Mouse (Mus musculus) neural tube, embryonic 12.5 days (tissue): ENCODE measurements around the gene Slc7a6os. TPM values are rescaled to one million over a fixed set of nuclear protein-coding genes. Genes with fewer than 3 reads are reported as not detected.

Experiments
- ATAC-seq: fragments of 200-750 bp; cut with Nextera tagmentation; 2 replicates; pipeline ENCODE4 v1.8.0; 2017; ENCODE audit warnings: low read depth, mild to moderate bottlenecking, moderate TSS enrichment, moderate library complexity; ENCODE audit not compliant: low FRiP score
- H3K27ac ChIP-seq: fragments of 300-500 bp; sonication (generic); 2 replicates; pipeline ENCODE4 v1.5.1; 2016
- H3K27me3 ChIP-seq: fragments of 300-500 bp; sonication (generic); replicated peaks from 2 replicates; pipeline ENCODE4 v1.6.1; 2016; ENCODE audit warnings: mild to moderate bottlenecking
- H3K36me3 ChIP-seq: fragments of 300-500 bp; sonication (generic); 2 replicates; pipeline ENCODE4 v1.6.1; 2016; ENCODE audit warnings: mild to moderate bottlenecking
- H3K4me1 ChIP-seq: fragments of 300-500 bp; sonication (generic); 2 replicates; pipeline ENCODE4 v1.6.1; 2016
- H3K4me2 ChIP-seq: fragments of 300-500 bp; sonication (generic); replicated peaks from 2 replicates; pipeline ENCODE4 v1.6.1; 2016; ENCODE audit warnings: mild to moderate bottlenecking
- H3K4me3 ChIP-seq: fragments of 300-500 bp; sonication (generic); 2 replicates; pipeline ENCODE4 v1.5.1; 2016
- H3K9ac ChIP-seq: fragments of 300-500 bp; sonication (generic); 2 replicates; pipeline ENCODE4 v1.6.1; 2016; ENCODE audit warnings: mild to moderate bottlenecking
- H3K9me3 ChIP-seq: fragments of 300-500 bp; sonication (generic); 2 replicates; pipeline ENCODE4 v1.6.1; 2016; ENCODE audit warnings: mild to moderate bottlenecking
- WGBS: fragments of 180-500 bp; shearing (Covaris S2); methylation state at CpG from one replicate; pipeline ENCODE4 v1.1.7; 2016; 5-methylcytosine and 5-hydroxymethylcytosine counted together
- polyA plus RNA-seq: library from polyadenylated mRNA; unstranded; fragments of >200 nt; fragmentation: Nextera tagmentation; extraction: Ambion mirVana; gene quantifications from 2 replicates; pipeline ENCODE4 v1.2.1, GENCODE M21; 2016

Gene Slc7a6os
- 44.1 and 46.2 TPM in 2 replicates for polyA plus RNA-seq

- peak within 1 kb of the TSS; percentile 81 for H3K4me2 ChIP-seq
- H3K9me3 ChIP-seq = no peaks in the 10 kb centered on the region
- H3K9ac ChIP-seq = peak within 1 kb of the TSS; percentile 84
- ATAC-seq = peak; percentile 99
- H3K36me3 ChIP-seq = peaks cover 38% of the 10 kb centered on the region
- peak within 1 kb of the TSS; percentile 71 for H3K27ac ChIP-seq
- no peaks in the 10 kb centered on the region for H3K27me3 ChIP-seq
- under 1% methylated on average over 52 of the region's 52 CpGs for WGBS
- peak within 1 kb of the TSS; percentile 73 for H3K4me3 ChIP-seq
- peaks cover 11% of the 10 kb centered on the region for H3K4me1 ChIP-seq
Measured at GRCm38 (mm10) chr8:106210821-106211345, at the start of gene Slc7a6os, which contains the start of gene Prmt7. Gene Slc7a6os (minus strand): TSS chr8:106210935. Gene Prmt7 (plus strand): TSS chr8:106210936.

GRCm38 (mm10) chr8:106259579-106260255 lies 49.0 kb upstream of the Slc7a6os start:
- no peak overlapping the region for H3K4me2 ChIP-seq
- no peaks in the 10 kb centered on the region for H3K9me3 ChIP-seq
- 92% methylated on average over 10 of the region's 10 CpGs for WGBS
- H3K9ac ChIP-seq = no peak overlapping the region
- H3K4me1 ChIP-seq = peaks cover 8% of the 10 kb centered on the region; the same call in 1 of the 2 replicates
- ATAC-seq = no peak
- H3K36me3 ChIP-seq = peaks cover 74% of the 10 kb centered on the region
- no peak overlapping the region for H3K27ac ChIP-seq
- no peaks in the 10 kb centered on the region for H3K27me3 ChIP-seq
- H3K4me3 ChIP-seq = no peak overlapping the region

- no peaks in the 10 kb centered on the region for H3K9me3 ChIP-seq
- H3K4me1 ChIP-seq = peaks cover 8% of the 10 kb centered on the region; the same call in 1 of the 2 replicates
- 29% methylated on average over 1 of the region's 1 CpGs for WGBS
- no peaks in the 10 kb centered on the region for H3K27me3 ChIP-seq
- no peak overlapping the region for H3K4me3 ChIP-seq
- no peak overlapping the region for H3K27ac ChIP-seq
- no peak overlapping the region for H3K4me2 ChIP-seq
- H3K9ac ChIP-seq = no peak overlapping the region
- no peak for ATAC-seq
- H3K36me3 ChIP-seq = peaks cover 76% of the 10 kb centered on the region
Measured at GRCm38 (mm10) chr8:106258169-106258568, 47.4 kb upstream of the Slc7a6os start.

GRCm38 (mm10) chr8:106250186-106250585 lies 39.5 kb upstream of the Slc7a6os start:
- H3K4me1 ChIP-seq = peaks cover 4% of the 10 kb centered on the region; the same call in 1 of the 2 replicates
- no peak overlapping the region for H3K9ac ChIP-seq
- 76% methylated on average over 4 of the region's 4 CpGs for WGBS
- H3K4me2 ChIP-seq = no peak overlapping the region
- no peak overlapping the region for H3K4me3 ChIP-seq
- no peak for ATAC-seq
- H3K27me3 ChIP-seq = no peaks in the 10 kb centered on the region
- no peaks in the 10 kb centered on the region for H3K9me3 ChIP-seq
- H3K36me3 ChIP-seq = peaks cover 90% of the 10 kb centered on the region
- no peak overlapping the region for H3K27ac ChIP-seq

GRCm38 (mm10) chr8:106237106-106237505 lies 26.4 kb upstream of the Slc7a6os start:
- Histone ChIP-seq H3K4me3 (no peak overlapping the region), H3K9ac (no peak overlapping the region), H3K27ac (no peak overlapping the region), H3K9me3 (no peaks in the 10 kb centered on the region), H3K27me3 (no peaks in the 10 kb centered on the region), H3K36me3 (peaks cover 71% of the 10 kb centered on the region), H3K4me1 (no peaks in the 10 kb centered on the region), H3K4me2 (no peak overlapping the region)
- 93% methylated on average over 5 of the region's 5 CpGs for WGBS
- no peak for ATAC-seq

GRCm38 (mm10) chr8:106234567-106235261 lies 24.0 kb upstream of the Slc7a6os start:
- H3K9me3 ChIP-seq = no peaks in the 10 kb centered on the region
- H3K9ac ChIP-seq = no peak overlapping the region
- 94% methylated on average over 17 of the region's 17 CpGs for WGBS
- H3K4me1 ChIP-seq = no peaks in the 10 kb centered on the region
- H3K27me3 ChIP-seq = no peaks in the 10 kb centered on the region
- no peak for ATAC-seq
- H3K4me3 ChIP-seq = no peak overlapping the region
- H3K4me2 ChIP-seq = no peak overlapping the region
- no peak overlapping the region for H3K27ac ChIP-seq
- peaks cover 69% of the 10 kb centered on the region for H3K36me3 ChIP-seq

- H3K4me2 ChIP-seq = no peak overlapping the region
- H3K27me3 ChIP-seq = no peaks in the 10 kb centered on the region
- H3K9me3 ChIP-seq = no peaks in the 10 kb centered on the region
- ATAC-seq = no peak
- peaks cover 75% of the 10 kb centered on the region for H3K36me3 ChIP-seq
- no peaks in the 10 kb centered on the region for H3K4me1 ChIP-seq
- H3K27ac ChIP-seq = no peak overlapping the region
- 81% methylated on average over 3 of the region's 3 CpGs for WGBS
- H3K9ac ChIP-seq = no peak overlapping the region
- H3K4me3 ChIP-seq = no peak overlapping the region
Measured at GRCm38 (mm10) chr8:106232751-106233150, 22.0 kb upstream of the Slc7a6os start.

- WGBS = 90% methylated on average over 7 of the region's 7 CpGs
- no peaks in the 10 kb centered on the region for H3K9me3 ChIP-seq
- no peak for ATAC-seq
- no peaks in the 10 kb centered on the region for H3K4me1 ChIP-seq
- no peak overlapping the region for H3K4me3 ChIP-seq
- no peak overlapping the region for H3K27ac ChIP-seq
- no peaks in the 10 kb centered on the region for H3K27me3 ChIP-seq
- H3K9ac ChIP-seq = no peak overlapping the region
- no peak overlapping the region for H3K4me2 ChIP-seq
- peaks cover 70% of the 10 kb centered on the region for H3K36me3 ChIP-seq
Measured at GRCm38 (mm10) chr8:106231536-106231935, 20.8 kb upstream of the Slc7a6os start.

- no peak for ATAC-seq
Measured at GRCm38 (mm10) chr8:106226589-106226988, 15.9 kb upstream of the Slc7a6os start.

GRCm38 (mm10) chr8:106219620-106220019 lies 8.9 kb upstream of the Slc7a6os start:
- Histone ChIP-seq H3K36me3 (peaks cover 63% of the 10 kb centered on the region), H3K9me3 (no peaks in the 10 kb centered on the region), H3K27me3 (no peaks in the 10 kb centered on the region), H3K9ac (no peak overlapping the region), H3K4me2 (no peak overlapping the region), H3K4me1 (no peaks in the 10 kb centered on the region), H3K27ac (no peak overlapping the region), H3K4me3 (no peak overlapping the region)
- 97% methylated on average over 3 of the region's 3 CpGs for WGBS
- ATAC-seq = no peak

More at GRCm38 (mm10) chr8:106226589-106226988, 15.9 kb upstream of the Slc7a6os start:
- Histone ChIP-seq H3K4me1 (no peaks in the 10 kb centered on the region), H3K27ac (no peak overlapping the region), H3K9ac (no peak overlapping the region), H3K9me3 (no peaks in the 10 kb centered on the region), H3K27me3 (no peaks in the 10 kb centered on the region), H3K4me3 (no peak overlapping the region), H3K4me2 (no peak overlapping the region), H3K36me3 (peaks cover 63% of the 10 kb centered on the region)
- 51% methylated on average over 9 of the region's 9 CpGs for WGBS

GRCm38 (mm10) chr8:106213959-106214358 lies 3.2 kb upstream of the Slc7a6os start:
- Histone ChIP-seq H3K4me1 (peaks cover 11% of the 10 kb centered on the region), H3K27me3 (no peaks in the 10 kb centered on the region), H3K9ac (no peak overlapping the region), H3K4me3 (no peak overlapping the region), H3K9me3 (no peaks in the 10 kb centered on the region), H3K4me2 (no peak overlapping the region), H3K27ac (no peak overlapping the region), H3K36me3 (peaks cover 37% of the 10 kb centered on the region)
- 93% methylated on average over 3 of the region's 3 CpGs for WGBS
- no peak for ATAC-seq

- peaks cover 11% of the 10 kb centered on the region for H3K4me1 ChIP-seq
- peaks cover 37% of the 10 kb centered on the region for H3K36me3 ChIP-seq
- no peaks in the 10 kb centered on the region for H3K9me3 ChIP-seq
- H3K27me3 ChIP-seq = no peaks in the 10 kb centered on the region
- ATAC-seq = no peak; the same call in 1 of the 2 replicates
- H3K4me2 ChIP-seq = peak overlapping the region; percentile 81
- peak overlapping the region; percentile 73 for H3K4me3 ChIP-seq
- 6% methylated on average over 13 of the region's 13 CpGs for WGBS
- peak overlapping the region; percentile 84 for H3K9ac ChIP-seq
- peak overlapping the region; percentile 57 for H3K27ac ChIP-seq
Measured at GRCm38 (mm10) chr8:106211421-106211820, 686 bp upstream of the Slc7a6os start.
